Mouse (Mus musculus): ENCODE measurements at regions not wholly inside any gene's neighbourhood (a gene's known extent, or its start where the extent isn't known, plus 50 kb on each side); places are given as distances from the start of the nearest gene placed in this dataset.
"Not testable (repeated sequence)": the region's sequence is repeated elsewhere in the genome, so short reads cannot be mapped to it uniquely, and the experiment has no call there.

- WGBS = 68% methylated on average over 3 of the region's 3 CpGs
- no peaks in the 10 kb centered on the region for H3K4me1 ChIP-seq (replicated peaks)
- H3K9me3 ChIP-seq = no peaks in the 10 kb centered on the region
- no peak overlapping the region for H3K9ac ChIP-seq
- H3K4me3 ChIP-seq = no peak overlapping the region
- no peak overlapping the region for H3K27ac ChIP-seq (replicated peaks)
- H3K27me3 ChIP-seq = no peaks in the 10 kb centered on the region
- no peak overlapping the region for H3K4me2 ChIP-seq
- no peaks in the 10 kb centered on the region for H3K36me3 ChIP-seq
- ATAC-seq (ENCODE audit: low read depth) = no peak
Measured at GRCm38 (mm10) chr17:4884761-4885160, 109.4 kb upstream of the Arid1b start.

DNA sequence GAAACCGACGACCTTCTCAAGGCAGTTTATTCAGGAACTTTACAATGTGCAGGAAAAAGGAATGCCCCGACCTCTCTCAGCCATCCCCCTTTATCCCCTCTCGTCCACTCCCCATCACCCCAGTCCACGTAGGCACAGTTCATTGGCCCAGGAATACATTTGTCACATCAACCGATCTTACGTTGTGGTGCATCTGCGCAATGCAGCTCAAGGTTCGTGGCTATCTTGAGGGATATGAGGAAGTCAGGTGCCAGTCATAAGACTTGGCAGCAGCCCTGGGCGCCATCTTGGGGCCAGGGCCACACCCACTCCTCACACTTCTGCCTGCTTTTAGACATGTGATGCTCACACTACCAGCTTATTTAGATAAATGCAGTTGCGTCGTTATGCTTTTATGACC lies 106.8 kb upstream of the Arid1b start:
- not testable (repeated sequence) for H3K9me3 ChIP-seq; ATAC-seq (ENCODE audit: low read depth); H3K4me2 ChIP-seq; H3K27me3 ChIP-seq; H3K4me3 ChIP-seq; H3K27ac ChIP-seq (replicated peaks); H3K36me3 ChIP-seq; H3K4me1 ChIP-seq (replicated peaks); H3K9ac ChIP-seq
- WGBS = 89% methylated on average over 12 of the region's 12 CpGs

DNA sequence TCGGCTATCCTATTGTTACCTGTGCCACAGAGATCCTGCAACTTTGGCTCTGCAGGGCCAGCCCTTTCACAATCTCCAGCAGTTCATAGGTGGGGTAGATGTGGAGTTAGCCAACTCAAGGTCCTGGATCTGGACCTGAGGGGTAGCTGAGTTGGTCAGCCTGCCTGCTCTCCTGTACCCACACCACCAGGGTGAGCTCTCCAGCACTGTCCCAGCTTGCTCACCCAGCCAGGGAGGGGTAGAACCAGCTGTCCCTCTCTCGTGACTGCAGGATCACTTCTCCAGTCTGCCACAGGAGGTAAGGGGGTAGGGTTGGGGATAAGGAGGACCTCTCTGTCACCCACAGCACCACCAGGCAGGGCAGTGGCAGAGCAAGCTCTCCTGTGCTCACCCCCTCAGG lies 104.6 kb upstream of the Arid1b start:
- no peak overlapping the region for H3K4me3 ChIP-seq
- H3K4me1 ChIP-seq (replicated peaks) = no peaks in the 10 kb centered on the region
- no peaks in the 10 kb centered on the region for H3K9me3 ChIP-seq
- no peak overlapping the region for H3K9ac ChIP-seq
- no peak overlapping the region for H3K4me2 ChIP-seq
- H3K27ac ChIP-seq (replicated peaks) = no peak overlapping the region
- no peaks in the 10 kb centered on the region for H3K36me3 ChIP-seq
- no peak for ATAC-seq (ENCODE audit: low read depth)
- WGBS = 63% methylated on average over 2 of the region's 2 CpGs
- no peaks in the 10 kb centered on the region for H3K27me3 ChIP-seq

DNA sequence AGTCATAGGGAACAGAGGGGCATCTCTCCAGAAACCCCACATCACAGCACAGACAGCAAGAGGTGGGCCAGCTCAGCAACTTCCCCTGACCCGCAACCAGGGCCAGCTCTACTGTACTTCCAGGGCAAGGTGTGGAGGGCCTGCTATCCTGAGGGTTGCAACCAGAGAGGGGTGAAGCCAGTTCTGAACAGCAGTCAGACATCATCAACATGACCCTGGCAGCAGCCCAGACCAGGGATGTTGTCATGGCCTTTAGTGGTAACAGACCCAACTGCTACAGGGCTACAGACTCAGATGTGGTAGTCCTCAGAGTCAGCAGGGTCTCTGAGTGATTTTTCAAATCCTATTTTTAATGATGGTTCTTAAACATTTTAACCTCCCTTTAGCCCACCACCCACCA lies 104.0 kb upstream of the Arid1b start:
- no peak overlapping the region for H3K4me3 ChIP-seq
- H3K27me3 ChIP-seq = no peaks in the 10 kb centered on the region
- H3K9ac ChIP-seq = no peak overlapping the region
- H3K9me3 ChIP-seq = no peaks in the 10 kb centered on the region
- no peak for ATAC-seq (ENCODE audit: low read depth)
- no peak overlapping the region for H3K27ac ChIP-seq (replicated peaks)
- no peaks in the 10 kb centered on the region for H3K4me1 ChIP-seq (replicated peaks)
- no peaks in the 10 kb centered on the region for H3K36me3 ChIP-seq
- 96% methylated on average over 1 of the region's 1 CpGs for WGBS
- H3K4me2 ChIP-seq = no peak overlapping the region

- H3K9me3 ChIP-seq = no peaks in the 10 kb centered on the region
- no peak overlapping the region for H3K9ac ChIP-seq
- no peak for ATAC-seq (ENCODE audit: low read depth)
- no peaks in the 10 kb centered on the region for H3K36me3 ChIP-seq
- 92% methylated on average over 8 of the region's 8 CpGs for WGBS
- H3K4me1 ChIP-seq (replicated peaks) = no peaks in the 10 kb centered on the region
- no peak overlapping the region for H3K4me2 ChIP-seq
- no peak overlapping the region for H3K4me3 ChIP-seq
- H3K27ac ChIP-seq (replicated peaks) = no peak overlapping the region
- no peaks in the 10 kb centered on the region for H3K27me3 ChIP-seq
Measured at GRCm38 (mm10) chr17:4891576-4891975, 102.6 kb upstream of the Arid1b start.

DNA sequence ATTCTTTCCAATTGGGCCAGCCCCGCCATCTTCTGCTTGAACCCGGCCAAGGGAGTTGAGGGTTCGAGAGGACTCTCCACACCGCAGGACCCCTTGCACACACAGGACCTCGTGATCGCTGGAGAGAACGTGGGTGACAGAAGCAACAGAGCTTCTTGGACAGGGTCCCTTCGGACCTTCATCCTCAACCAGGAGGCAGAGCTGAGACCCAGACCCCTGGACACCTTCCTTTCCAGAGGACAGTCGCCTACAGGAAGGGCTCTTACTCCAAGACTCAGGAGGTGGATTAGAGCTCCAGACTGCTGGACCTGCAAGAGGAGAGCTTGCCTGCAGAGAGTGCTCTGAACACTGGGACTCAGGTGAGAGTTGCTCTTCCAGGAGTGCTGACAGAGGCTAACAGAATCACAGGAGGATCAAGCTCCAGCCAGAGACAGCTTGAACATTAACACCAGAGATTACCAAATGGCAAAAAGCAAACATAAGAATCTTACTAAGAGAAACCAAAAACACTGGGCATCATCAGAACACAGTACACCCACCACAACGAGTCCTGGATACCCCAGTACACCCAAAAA lies 99.3 kb upstream of the Arid1b start:
- not testable (repeated sequence) for H3K36me3 ChIP-seq; H3K27me3 ChIP-seq; H3K9ac ChIP-seq; ATAC-seq (ENCODE audit: low read depth); H3K27ac ChIP-seq (replicated peaks); H3K9me3 ChIP-seq; H3K4me3 ChIP-seq; H3K4me2 ChIP-seq; H3K4me1 ChIP-seq (replicated peaks)
- WGBS = 89% methylated on average over 10 of the region's 10 CpGs

GRCm38 (mm10) chr17:4903129-4903528 lies 91.0 kb upstream of the Arid1b start:
- 62% methylated on average over 3 of the region's 3 CpGs for WGBS
- Histone ChIP-seq H3K27ac (replicated peaks) (no peak overlapping the region), H3K4me2 (no peak overlapping the region), H3K27me3 (no peaks in the 10 kb centered on the region), H3K9ac (no peak overlapping the region), H3K36me3 (no peaks in the 10 kb centered on the region), H3K9me3 (no peaks in the 10 kb centered on the region), H3K4me1 (replicated peaks) (peaks cover 11% of the 10 kb centered on the region), H3K4me3 (no peak overlapping the region)
- no peak for ATAC-seq (ENCODE audit: low read depth)

DNA sequence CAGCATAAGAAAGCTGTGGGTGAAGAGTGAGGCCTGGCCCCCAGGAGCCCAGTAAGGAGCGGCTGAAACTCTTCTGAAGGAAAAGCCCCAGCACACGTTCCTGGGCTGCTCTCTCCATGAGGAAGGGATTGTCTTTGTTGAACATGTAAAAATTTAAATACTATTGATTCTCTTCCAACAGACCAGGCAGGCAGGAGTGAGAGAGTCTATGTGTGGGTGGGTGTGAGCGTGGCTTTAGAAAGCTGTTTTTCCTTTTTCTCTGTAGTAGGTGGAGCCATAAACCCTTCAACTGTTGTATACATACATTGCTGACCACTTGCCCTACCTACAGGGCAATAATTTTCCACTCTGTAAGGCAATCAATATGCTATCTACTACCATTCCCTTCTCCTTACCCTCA lies 87.6 kb upstream of the Arid1b start:
- H3K27me3 ChIP-seq = no peaks in the 10 kb centered on the region
- 31% methylated on average over 3 of the region's 3 CpGs for WGBS
- no peak for ATAC-seq (ENCODE audit: low read depth)
- H3K9me3 ChIP-seq = no peaks in the 10 kb centered on the region
- H3K4me3 ChIP-seq = no peak overlapping the region
- H3K36me3 ChIP-seq = no peaks in the 10 kb centered on the region
- H3K4me1 ChIP-seq (replicated peaks) = peaks cover 19% of the 10 kb centered on the region
- H3K4me2 ChIP-seq = peak overlapping the region; percentile 69
- H3K9ac ChIP-seq = no peak overlapping the region
- peak overlapping the region; percentile 99 for H3K27ac ChIP-seq (replicated peaks)

GRCm38 (mm10) chr17:4907181-4907752 lies 86.9 kb upstream of the Arid1b start:
- Histone ChIP-seq H3K27me3 (no peaks in the 10 kb centered on the region), H3K4me3 (peak overlapping the region; percentile 52), H3K36me3 (no peaks in the 10 kb centered on the region), H3K27ac (replicated peaks) (peak overlapping the region; percentile 99), H3K4me2 (peak overlapping the region; percentile 69), H3K9ac (peak overlapping the region; percentile 82), H3K9me3 (no peaks in the 10 kb centered on the region), H3K4me1 (replicated peaks) (peaks cover 19% of the 10 kb centered on the region)
- ATAC-seq (ENCODE audit: low read depth) = peak; percentile 72
- WGBS = under 1% methylated on average over 12 of the region's 14 CpGs

- ATAC-seq (ENCODE audit: low read depth) = peak; percentile 96
- H3K27ac ChIP-seq (replicated peaks) = peak overlapping the region; percentile 99
- peak overlapping the region; percentile 52 for H3K4me3 ChIP-seq
- under 1% methylated on average over 71 of the region's 85 CpGs for WGBS
- no peaks in the 10 kb centered on the region for H3K27me3 ChIP-seq
- no peaks in the 10 kb centered on the region for H3K9me3 ChIP-seq
- H3K36me3 ChIP-seq = no peaks in the 10 kb centered on the region
- H3K4me2 ChIP-seq = peak overlapping the region; percentile 69
- H3K9ac ChIP-seq = peak overlapping the region; percentile 82
- peaks cover 19% of the 10 kb centered on the region for H3K4me1 ChIP-seq (replicated peaks)
Measured at GRCm38 (mm10) chr17:4907841-4908571, 86.1 kb upstream of the Arid1b start.

DNA sequence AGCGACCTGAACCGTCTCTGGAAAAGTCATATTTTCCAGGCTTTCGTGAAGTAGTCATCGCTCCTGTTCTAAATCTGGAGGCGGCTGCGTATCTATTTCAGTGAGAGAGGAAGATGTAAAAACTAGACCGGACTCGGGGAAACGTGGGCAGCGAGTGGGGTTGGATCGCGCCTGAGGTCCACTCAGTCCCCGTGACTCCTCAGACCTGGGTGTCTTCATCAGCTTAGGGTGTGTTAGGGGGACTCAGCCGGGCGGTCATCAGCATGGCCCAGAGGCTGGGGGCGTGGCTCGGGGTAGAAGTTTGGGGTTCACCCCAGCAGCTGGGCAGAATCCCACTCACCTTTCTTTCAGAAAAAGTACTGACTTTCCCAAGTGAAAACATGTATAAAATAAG lies 85.6 kb upstream of the Arid1b start:
- H3K9me3 ChIP-seq = no peaks in the 10 kb centered on the region
- peak overlapping the region; percentile 69 for H3K4me2 ChIP-seq
- peak; percentile 58 for ATAC-seq (ENCODE audit: low read depth)
- peak overlapping the region; percentile 82 for H3K9ac ChIP-seq
- WGBS = 3% methylated on average over 17 of the region's 17 CpGs
- H3K27me3 ChIP-seq = no peaks in the 10 kb centered on the region
- no peaks in the 10 kb centered on the region for H3K36me3 ChIP-seq
- peak overlapping the region; percentile 99 for H3K27ac ChIP-seq (replicated peaks)
- H3K4me1 ChIP-seq (replicated peaks) = peaks cover 19% of the 10 kb centered on the region
- peak overlapping the region; percentile 52 for H3K4me3 ChIP-seq

DNA sequence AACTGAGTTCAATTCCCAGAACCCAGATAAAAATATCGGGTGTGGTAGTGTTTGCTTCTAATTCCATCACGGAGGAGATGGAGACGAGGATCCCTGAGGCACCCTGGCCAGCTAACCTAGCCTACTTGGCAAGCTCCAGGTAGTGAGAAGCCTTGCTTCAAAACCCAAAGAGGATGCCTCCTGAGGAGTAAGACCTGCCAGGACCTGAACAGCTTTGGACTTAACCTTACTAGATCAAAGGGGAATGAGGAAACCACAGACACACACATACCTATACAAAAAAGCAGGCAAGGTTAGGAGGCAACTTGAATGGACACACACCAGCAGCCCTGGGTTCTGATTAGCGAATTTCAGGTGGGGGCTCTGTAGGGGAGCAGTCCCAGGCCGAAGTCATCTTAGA lies 84.0 kb upstream of the Arid1b start:
- Histone ChIP-seq H3K36me3 (no peaks in the 10 kb centered on the region), H3K4me1 (replicated peaks) (peaks cover 19% of the 10 kb centered on the region), H3K27me3 (no peaks in the 10 kb centered on the region), H3K9me3 (no peaks in the 10 kb centered on the region), H3K4me3 (no peak overlapping the region), H3K4me2 (no peak overlapping the region), H3K27ac (replicated peaks) (no peak overlapping the region), H3K9ac (no peak overlapping the region)
- WGBS = 95% methylated on average over 5 of the region's 5 CpGs
- no peak for ATAC-seq (ENCODE audit: low read depth)
